Mouse (Mus musculus): ENCODE measurements around the gene Gm21885.

The Gm21885 gene

GRCm38 (mm10) chr11:94268761-94269160 lies 12.9 kb upstream of the Gm21885 start:
- in situ Hi-C loops (cut with MseI, MboI): no loop called here

- in situ Hi-C loops (cut with MseI, MboI): loop anchor here in 1 of 2 experiments (5.0 kb wide), 1 partner anchor 33 kb away; no protein-coding TSS in a partner anchor
These were observed 11.8 kb upstream of the Gm21885 start for GRCm38 (mm10) chr11:94269906-94270305.

GRCm38 (mm10) chr11:94271015-94271414 lies 10.7 kb upstream of the Gm21885 start:
- in situ Hi-C loops (cut with MseI, MboI): loop anchor here in 1 of 2 experiments (5.0 kb wide), 1 partner anchor 34 kb away; no protein-coding TSS in a partner anchor

- in situ Hi-C loops (cut with MseI, MboI): loop anchor here in 1 of 2 experiments (5.0 kb wide), 1 partner anchor 36 kb away; no protein-coding TSS in a partner anchor
These were observed 8.4 kb upstream of the Gm21885 start for GRCm38 (mm10) chr11:94272960-94273927.

- in situ Hi-C loops (cut with MseI, MboI): loop anchor here in 1 of 2 experiments (5.0 kb wide), 1 partner anchor 37 kb away; no protein-coding TSS in a partner anchor
These were observed 7.3 kb upstream of the Gm21885 start for GRCm38 (mm10) chr11:94274206-94274867.

- in situ Hi-C loops (cut with MseI, MboI): loop anchor here (5.0 kb wide), 2 partner anchors 38 to 143 kb away; no protein-coding TSS in a partner anchor
These were observed 6.4 kb upstream of the Gm21885 start for GRCm38 (mm10) chr11:94275226-94275625.

GRCm38 (mm10) chr11:94275686-94276085 lies 6.0 kb upstream of the Gm21885 start:
- in situ Hi-C loops (cut with MseI, MboI): loop anchor here (5.0 kb wide), 2 partner anchors 38 to 143 kb away; no protein-coding TSS in a partner anchor

GRCm38 (mm10) chr11:94276869-94277337 lies 4.8 kb upstream of the Gm21885 start:
- in situ Hi-C loops (cut with MseI, MboI): loop anchor here (5.0 kb wide), 2 partner anchors 40 to 145 kb away; no protein-coding TSS in a partner anchor

GRCm38 (mm10) chr11:94282291-94282690 lies 618 bp downstream of the Gm21885 start:
- in situ Hi-C loops (cut with MseI, MboI): no loop called here

- in situ Hi-C loops (cut with MseI, MboI): no loop called here
These were observed 1.9 kb downstream of the Gm21885 start for GRCm38 (mm10) chr11:94283536-94284099.

- in situ Hi-C loops (cut with MseI, MboI): no loop called here
These were observed 4.4 kb downstream of the Gm21885 start for GRCm38 (mm10) chr11:94285886-94286574.

- in situ Hi-C loops (cut with MseI, MboI): no loop called here
These were observed 5.4 kb downstream of the Gm21885 start for GRCm38 (mm10) chr11:94287105-94287504.

- in situ Hi-C loops (cut with MseI, MboI): no loop called here
These were observed 8.5 kb downstream of the Gm21885 start for GRCm38 (mm10) chr11:94290062-94290740.

- in situ Hi-C loops (cut with MseI, MboI): no loop called here
These were observed 13.5 kb downstream of the Gm21885 start for GRCm38 (mm10) chr11:94294996-94295845.

GRCm38 (mm10) chr11:94312733-94313132 lies 31.1 kb downstream of the Gm21885 start:
- in situ Hi-C loops (cut with MseI, MboI): no loop called here

- in situ Hi-C loops (cut with MseI, MboI): no loop called here
These were observed 32.5 kb downstream of the Gm21885 start for GRCm38 (mm10) chr11:94314098-94314652.

- in situ Hi-C loops (cut with MseI, MboI): no loop called here
These were observed 33.6 kb downstream of the Gm21885 start for GRCm38 (mm10) chr11:94315308-94315707.

GRCm38 (mm10) chr11:94316528-94316927 lies 34.9 kb downstream of the Gm21885 start:
- in situ Hi-C loops (cut with MseI, MboI): no loop called here

- in situ Hi-C loops (cut with MseI, MboI): no loop called here
These were observed 35.3 kb downstream of the Gm21885 start for GRCm38 (mm10) chr11:94317014-94317413.
